Mouse (Mus musculus) CH12.LX (cell line): ENCODE data around the gene Gpat3.

Experiments
- BHLHE40 ChIP-seq: IDR thresholded peaks from 2 replicates; pipeline ENCODE4 v1.6.1; 2011; ENCODE audit warnings: mild to moderate bottlenecking, low read depth, low read length, improper control_type of control experiment
- CHD2 ChIP-seq: IDR thresholded peaks from 2 replicates; pipeline ENCODE4 v1.6.1; 2011; ENCODE audit warnings: low read length, improper control_type of control experiment
- CTCF ChIP-seq, 2 experiments: IDR thresholded peaks in 1 of 2; conservative IDR thresholded peaks in 1 of 2; 2 replicates each; pipeline ENCODE4 v1.5.1; 2011 to 2012; ENCODE audit warnings: low read depth in 2 of 2, low read length in 2 of 2, improper control_type of control experiment in 1 of 2, inconsistent platforms in 1 of 2, mild to moderate bottlenecking in 1 of 2, moderate library complexity in 1 of 2
- E2F4 ChIP-seq: IDR thresholded peaks from 2 replicates; pipeline ENCODE4 v1.6.1; 2011; ENCODE audit warnings: low read depth, low read length, improper control_type of control experiment; ENCODE audit not compliant: insufficient replicate concordance
- EP300 ChIP-seq: IDR thresholded peaks from 2 replicates; pipeline ENCODE4 v1.6.1; 2011; ENCODE audit warnings: low read length, improper control_type of control experiment
- MAFK ChIP-seq: IDR thresholded peaks from 2 replicates; pipeline ENCODE4 v1.6.1; 2011; ENCODE audit warnings: low read length, improper control_type of control experiment; ENCODE audit not compliant: insufficient replicate concordance
- MAZ ChIP-seq: IDR thresholded peaks from 2 replicates; pipeline ENCODE4 v1.6.1; 2012; ENCODE audit warnings: low read depth, mild to moderate bottlenecking, inconsistent platforms, low read length, improper control_type of control experiment, moderate library complexity
- POLR2A ChIP-seq: IDR thresholded peaks from 2 replicates; pipeline ENCODE4 v1.6.1; 2011; ENCODE audit warnings: low read depth, mild to moderate bottlenecking, improper control_type of control experiment, low read length
- POLR2AphosphoS2 ChIP-seq: IDR thresholded peaks from 2 replicates; pipeline ENCODE4 v1.6.1; 2011; ENCODE audit warnings: low read depth, low read length, improper control_type of control experiment
- RCOR1 ChIP-seq: conservative IDR thresholded peaks from 2 replicates; pipeline ENCODE4 v1.6.1; 2012; ENCODE audit warnings: low read depth, mild to moderate bottlenecking, inconsistent platforms, low read length, improper control_type of control experiment
- SIN3A ChIP-seq: IDR thresholded peaks from 2 replicates; pipeline ENCODE4 v1.6.1; 2012; ENCODE audit warnings: low read length, improper control_type of control experiment, inconsistent platforms
- TCF12 ChIP-seq: IDR thresholded peaks from 2 replicates; pipeline ENCODE4 v1.6.1; 2014; ENCODE audit warnings: low read depth, mild to moderate bottlenecking, inconsistent platforms, low read length, improper control_type of control experiment
- USF2 ChIP-seq: conservative IDR thresholded peaks from 2 replicates; pipeline ENCODE4 v1.6.1; 2011; ENCODE audit warnings: low read depth, low read length, improper control_type of control experiment
- ZC3H11A ChIP-seq: IDR thresholded peaks from 2 replicates; pipeline ENCODE4 v1.6.1; 2012; ENCODE audit warnings: low read depth, mild to moderate bottlenecking, inconsistent platforms, low read length, improper control_type of control experiment

DNA sequence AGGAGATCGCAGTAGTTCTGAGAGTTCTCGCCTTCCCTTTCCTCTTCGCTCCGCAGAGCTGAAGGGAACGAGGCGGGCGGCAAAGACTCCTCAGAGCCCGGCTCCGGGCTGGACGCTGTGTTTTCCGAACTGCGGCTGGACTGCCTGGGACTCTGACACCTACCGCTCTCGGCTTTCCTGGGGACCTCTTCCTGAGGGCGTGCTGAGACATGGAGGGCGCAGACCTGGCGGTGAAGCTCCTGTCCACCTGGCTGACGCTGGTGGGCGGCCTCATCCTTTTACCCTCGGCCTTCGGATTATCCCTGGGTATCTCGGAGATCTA is 1.0 kb downstream of the Gpat3 start:
- TF ChIP-seq CHD2 (no peak), CTCF (conservative IDR thresholded peaks at IDR 0.05 in 1 of 2, IDR thresholded peaks at IDR 0.05 in 1 of 2; ENCODE audit: low read depth in 2 of 2, low read length in 2 of 2) (no peak), MAFK (no peak), USF2 (no peak), MAZ (no peak), TCF12 (no peak), E2F4 (no peak), POLR2A (no peak), POLR2AphosphoS2 (no peak), EP300 (no peak), ZC3H11A (no peak), BHLHE40 (no peak), RCOR1 (no peak), SIN3A (no peak)
